Mouse (Mus musculus) brain, adult 10 weeks (tissue): ENCODE results near the gene 4930447C04Rik. TPM values are rescaled to one million over a fixed set of nuclear protein-coding genes. Genes with fewer than 3 reads are reported as not detected.

Experiments
- polyA plus RNA-seq: library from polyadenylated mRNA; stranded (reverse); fragments of 350-450 nt; fragmentation: Illumina TruSeq; extraction: RNeasy Lipid Tissue Mini Kit (QIAGEN cat#74804); gene quantifications from one replicate; pipeline ENCODE4 v1.2.3, GENCODE M21; 2015; ENCODE audit warnings: low read depth, low replicate concordance

The 4930447C04Rik gene
- polyA plus RNA-seq = 33.2 TPM

GRCm38 (mm10) chr12:72940071-72940821 lies at the start of gene 4930447C04Rik:
Gene 4930447C04Rik (minus strand): TSS chr12:72940774.

GRCm38 (mm10) chr12:72939616-72940015 lies 958 bp downstream of the 4930447C04Rik start, which contains the start of gene Six6:
Gene Six6 (plus strand): TSS chr12:72939892.

Other genes with a start within 250 kb of the 4930447C04Rik start
- gene Ppm1a, start 183.3 kb downstream of the 4930447C04Rik start, polyA plus RNA-seq = 278 TPM
- not detected for gene Six6, start 882 bp downstream of the 4930447C04Rik start, polyA plus RNA-seq
- gene Six1, start 113.1 kb upstream of the 4930447C04Rik start, polyA plus RNA-seq = 0.13 TPM
- 1.0 TPM for gene Six4, start 172.7 kb upstream of the 4930447C04Rik start, polyA plus RNA-seq
- 19.2 TPM for gene Mnat1, start 182.9 kb upstream of the 4930447C04Rik start, polyA plus RNA-seq